Mouse (Mus musculus): Measurements from ENCODE around the gene Cryaa. TPM values are rescaled to one million over a fixed set of nuclear protein-coding genes. Genes with fewer than 3 reads are reported as not detected.

Cryaa gene
- polyA plus RNA-seq, 1 experiment from 2014 or later: not detected

GRCm38 (mm10) chr17:31728043-31728442 lies 50.4 kb downstream of the Cryaa start:
- Histone ChIP-seq H3K27ac (ENCODE audit: low read depth, low read length) (no peak overlapping the region), H3K9me3 (ENCODE audit: control insufficient read depth, low read length) (no peaks in the 10 kb centered on the region), H3K27me3 (ENCODE audit: control insufficient read depth, insufficient read depth, low read length) (no peaks in the 10 kb centered on the region), H3K9ac (ENCODE audit: low read length) (no peak overlapping the region), H3K4me3 (ENCODE audit: low read depth, low read length) (no peak overlapping the region), H3K36me3 (ENCODE audit: control insufficient read depth, insufficient read depth, low read length) (no peaks in the 10 kb centered on the region), H3K4me1 (replicated peaks; ENCODE audit: control insufficient read depth, insufficient read depth, low read length) (peaks cover 2% of the 10 kb centered on the region; the same call in 1 of the 2 replicates), H3K4me2 (ENCODE audit: low read depth, low read length, severe bottlenecking) (no peak overlapping the region)
- ATAC-seq (replicated peaks; ENCODE audit: low FRiP score): no peak
- DNase-seq (ENCODE audit: low spot score): no peak
- 73% methylated on average over 4 of the region's 4 CpGs for WGBS

- WGBS: 89% methylated on average over 7 of the region's 7 CpGs
- no peak for ATAC-seq (replicated peaks; ENCODE audit: low FRiP score)
- no peak overlapping the region for H3K27ac ChIP-seq (ENCODE audit: low read depth, low read length)
Observed at GRCm38 (mm10) chr17:31728968-31729501, 51.4 kb downstream of the Cryaa start.

GRCm38 (mm10) chr17:31731038-31731437 lies 53.4 kb downstream of the Cryaa start:
- Histone ChIP-seq H3K27me3 (ENCODE audit: control insufficient read depth, insufficient read depth, low read length) (no peaks in the 10 kb centered on the region), H3K4me2 (ENCODE audit: low read depth, low read length, severe bottlenecking) (no peak overlapping the region), H3K9ac (ENCODE audit: low read length) (no peak overlapping the region), H3K4me3 (ENCODE audit: low read depth, low read length) (no peak overlapping the region), H3K4me1 (replicated peaks; ENCODE audit: control insufficient read depth, insufficient read depth, low read length) (no peaks in the 10 kb centered on the region; the same call in 1 of the 2 replicates), H3K9me3 (ENCODE audit: control insufficient read depth, low read length) (no peaks in the 10 kb centered on the region), H3K36me3 (ENCODE audit: control insufficient read depth, insufficient read depth, low read length) (no peaks in the 10 kb centered on the region), H3K27ac (ENCODE audit: low read depth, low read length) (no peak overlapping the region)
- DNase-seq (ENCODE audit: low spot score): no peak
- ATAC-seq (replicated peaks; ENCODE audit: low FRiP score): no peak
- WGBS: 61% methylated on average over 6 of the region's 6 CpGs

More at GRCm38 (mm10) chr17:31728968-31729501, 51.4 kb downstream of the Cryaa start:
- Histone ChIP-seq H3K4me1 (replicated peaks; ENCODE audit: control insufficient read depth, insufficient read depth, low read length) (peaks cover 2% of the 10 kb centered on the region; the same call in 1 of the 2 replicates), H3K9ac (ENCODE audit: low read length) (no peak overlapping the region), H3K9me3 (ENCODE audit: control insufficient read depth, low read length) (no peaks in the 10 kb centered on the region), H3K27me3 (ENCODE audit: control insufficient read depth, insufficient read depth, low read length) (no peaks in the 10 kb centered on the region), H3K4me2 (ENCODE audit: low read depth, low read length, severe bottlenecking) (no peak overlapping the region), H3K4me3 (ENCODE audit: low read depth, low read length) (no peak overlapping the region), H3K36me3 (ENCODE audit: control insufficient read depth, insufficient read depth, low read length) (no peaks in the 10 kb centered on the region)
- no peak for DNase-seq (ENCODE audit: low spot score)

Other genes with a start within 250 kb of the Cryaa start
- gene Wdr4, start 157.8 kb upstream of the Cryaa start, polyA plus RNA-seq (2014; fragmentation: Nextera tagmentation; extraction: Ambion mirVana): 48.9 and 49.3 TPM in 2 replicates
- gene Ndufv3, start 157.7 kb upstream of the Cryaa start, polyA plus RNA-seq (2014; fragmentation: Nextera tagmentation; extraction: Ambion mirVana): 225 and 246 TPM in 2 replicates
- gene Pknox1, start 113.1 kb upstream of the Cryaa start, polyA plus RNA-seq (2014; fragmentation: Nextera tagmentation; extraction: Ambion mirVana): 29.8 and 31.1 TPM in 2 replicates
- 1.4 and 1.9 TPM in 2 replicates for gene Cbs, start 40.6 kb upstream of the Cryaa start, polyA plus RNA-seq (2014; fragmentation: Nextera tagmentation; extraction: Ambion mirVana)
- gene U2af1, start 18.9 kb upstream of the Cryaa start, polyA plus RNA-seq (2014; fragmentation: Nextera tagmentation; extraction: Ambion mirVana): 212 and 213 TPM in 2 replicates
- gene Sik1, start 178.0 kb downstream of the Cryaa start, polyA plus RNA-seq (2014; fragmentation: Nextera tagmentation; extraction: Ambion mirVana): 15.6 and 16.7 TPM in 2 replicates

Data from forebrain, embryonic 11.5 days (tissue).